Mouse (Mus musculus) lung, embryonic 15.5 days (tissue): ENCODE results near the gene Nox4. TPM values are rescaled to one million over a fixed set of nuclear protein-coding genes. Genes with fewer than 3 reads are reported as not detected.

ENCODE experiments used
- ATAC-seq: fragments of 200-750 bp; cut with Nextera tagmentation; 2 replicates; pipeline ENCODE4 v1.8.0; 2017; ENCODE audit warnings: moderate number of reproducible peaks, borderline replicate concordance; ENCODE audit not compliant: low FRiP score, low TSS enrichment; ENCODE audit errors: extremely low read depth
- H3K27ac ChIP-seq: fragments of 300-500 bp; sonication (generic); 2 replicates; pipeline ENCODE4 v1.5.1; 2015; ENCODE audit warnings: moderate library complexity, mild to moderate bottlenecking, inconsistent platforms
- H3K27me3 ChIP-seq: fragments of 300-500 bp; sonication (generic); 2 replicates; pipeline ENCODE4 v1.6.1; 2015; ENCODE audit warnings: inconsistent platforms
- H3K36me3 ChIP-seq: fragments of 300-500 bp; sonication (generic); 2 replicates; pipeline ENCODE4 v1.6.1; 2015; ENCODE audit warnings: inconsistent platforms
- H3K4me1 ChIP-seq: fragments of 300-500 bp; sonication (generic); 2 replicates; pipeline ENCODE4 v1.6.1; 2015; ENCODE audit warnings: inconsistent platforms
- H3K4me2 ChIP-seq: fragments of 300-500 bp; sonication (generic); 2 replicates; pipeline ENCODE4 v1.6.1; 2015; ENCODE audit warnings: inconsistent platforms, mild to moderate bottlenecking, moderate library complexity
- H3K4me3 ChIP-seq: fragments of 300-500 bp; sonication (generic); 2 replicates; pipeline ENCODE4 v1.5.1; 2015; ENCODE audit warnings: mild to moderate bottlenecking, inconsistent platforms
- H3K9ac ChIP-seq: fragments of 300-500 bp; sonication (generic); 2 replicates; pipeline ENCODE4 v1.6.1; 2015; ENCODE audit warnings: inconsistent platforms
- H3K9me3 ChIP-seq: fragments of 300-500 bp; sonication (generic); 2 replicates; pipeline ENCODE4 v1.6.1; 2016; ENCODE audit warnings: inconsistent platforms
- WGBS: fragments of 180-500 bp; shearing (Covaris S2); methylation state at CpG from one replicate; pipeline ENCODE4 v1.1.7; 2015; 5-methylcytosine and 5-hydroxymethylcytosine counted together
- polyA plus RNA-seq: library from polyadenylated mRNA; unstranded; fragments of >200 nt; fragmentation: Nextera tagmentation; extraction: Ambion mirVana; gene quantifications from 2 replicates; pipeline ENCODE4 v1.2.1, GENCODE M21; 2015

Nox4 gene
- polyA plus RNA-seq, 1 experiment from 2014 or later, result 8.7 TPM

DNA sequence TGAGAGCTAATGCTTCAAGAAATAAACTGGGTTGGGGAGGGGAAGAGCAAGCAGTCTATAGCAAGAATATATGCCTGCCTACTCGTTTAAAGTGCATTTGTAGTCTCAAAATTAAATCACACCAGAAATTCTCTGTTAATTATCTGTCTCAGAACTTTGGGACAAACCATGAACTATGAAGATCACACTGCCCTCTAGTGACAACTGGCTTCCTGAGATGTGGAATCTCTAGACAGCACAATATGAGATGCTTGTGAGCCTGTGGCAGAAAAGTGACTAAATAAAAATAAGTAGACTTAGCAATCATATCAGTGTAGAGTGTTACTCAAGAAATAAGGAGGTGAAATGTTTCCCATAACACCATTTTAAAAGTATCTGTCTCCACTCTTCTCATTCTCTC lies 31.3 kb downstream of the Nox4 start:
- Histone ChIP-seq H3K27me3 (no peaks in the 10 kb centered on the region), H3K36me3 (no peaks in the 10 kb centered on the region), H3K9ac (no peak overlapping the region), H3K9me3 (no peaks in the 10 kb centered on the region), H3K4me1 (no peaks in the 10 kb centered on the region), H3K27ac (no peak overlapping the region), H3K4me3 (no peak overlapping the region), H3K4me2 (no peak overlapping the region)
- WGBS, result 2% methylated on average over 1 of the region's 1 CpGs
- no peak for ATAC-seq

DNA sequence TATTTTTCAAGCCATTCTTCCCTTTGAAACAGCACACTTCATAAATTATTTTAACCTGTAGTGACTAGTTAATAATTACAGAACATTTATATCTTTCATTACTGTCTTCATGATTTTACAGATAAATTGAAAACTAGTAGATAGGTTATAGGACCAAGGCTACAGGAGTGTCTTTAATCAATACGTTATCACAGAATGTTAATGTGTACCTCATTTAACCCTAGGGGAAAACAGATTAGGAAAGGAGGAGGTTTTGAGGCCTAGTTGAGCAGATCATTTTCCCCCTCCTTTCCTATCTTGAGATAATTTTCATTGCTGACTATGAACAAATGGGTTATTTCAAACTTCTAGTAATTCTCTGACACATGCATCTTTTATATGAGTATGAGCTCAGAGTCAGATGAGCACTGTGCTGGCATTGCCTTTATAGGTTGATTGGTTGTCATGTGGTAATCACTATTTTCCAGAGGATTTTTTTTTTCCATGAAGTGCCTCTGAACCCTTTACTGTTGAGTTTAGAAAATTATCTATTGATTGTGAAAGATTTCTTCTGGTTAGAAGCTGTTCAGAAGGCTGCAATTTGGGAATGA lies 57.9 kb downstream of the Nox4 start:
- Histone ChIP-seq H3K27ac (no peak overlapping the region), H3K36me3 (no peaks in the 10 kb centered on the region), H3K27me3 (no peaks in the 10 kb centered on the region), H3K9me3 (no peaks in the 10 kb centered on the region), H3K4me3 (no peak overlapping the region), H3K4me1 (no peaks in the 10 kb centered on the region), H3K4me2 (no peak overlapping the region), H3K9ac (no peak overlapping the region)
- ATAC-seq, result no peak
- 97% methylated on average over 1 of the region's 1 CpGs for WGBS

GRCm38 (mm10) chr7:87321571-87321970 lies 75.7 kb downstream of the Nox4 start:
- ATAC-seq, result no peak
- H3K4me2 ChIP-seq, result no peak overlapping the region
- no peaks in the 10 kb centered on the region for H3K9me3 ChIP-seq
- H3K36me3 ChIP-seq, result no peaks in the 10 kb centered on the region
- no peak overlapping the region for H3K9ac ChIP-seq
- 79% methylated on average over 3 of the region's 3 CpGs for WGBS
- H3K4me1 ChIP-seq, result no peaks in the 10 kb centered on the region
- no peaks in the 10 kb centered on the region for H3K27me3 ChIP-seq
- H3K27ac ChIP-seq, result no peak overlapping the region
- no peak overlapping the region for H3K4me3 ChIP-seq

DNA sequence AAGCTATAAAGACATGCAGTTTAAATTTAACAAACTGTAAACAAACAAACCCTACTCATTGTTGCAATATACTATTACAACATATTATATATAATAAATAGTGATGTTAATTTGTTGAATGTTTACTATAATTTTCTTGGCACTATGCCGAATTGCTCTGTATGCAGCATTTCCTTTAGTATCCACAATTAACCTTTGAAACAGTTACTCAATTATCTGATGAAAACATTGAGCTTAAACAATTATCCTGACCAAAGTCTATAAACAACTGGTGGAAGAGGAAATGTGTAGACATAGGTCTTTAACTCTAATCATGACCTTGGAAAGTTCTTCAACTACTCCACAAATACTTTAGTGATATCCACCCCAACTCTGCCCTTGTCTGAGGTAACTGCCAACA lies 76.2 kb downstream of the Nox4 start:
- ATAC-seq, result no peak
- WGBS, result 62% methylated on average over 1 of the region's 1 CpGs
- H3K4me3 ChIP-seq, result no peak overlapping the region
- no peak overlapping the region for H3K9ac ChIP-seq
- H3K36me3 ChIP-seq, result no peaks in the 10 kb centered on the region
- H3K4me2 ChIP-seq, result no peak overlapping the region
- H3K4me1 ChIP-seq, result no peaks in the 10 kb centered on the region
- no peaks in the 10 kb centered on the region for H3K27me3 ChIP-seq
- H3K27ac ChIP-seq, result no peak overlapping the region
- no peaks in the 10 kb centered on the region for H3K9me3 ChIP-seq

GRCm38 (mm10) chr7:87330782-87331558 lies 85.1 kb downstream of the Nox4 start:
- H3K9me3 ChIP-seq, result no peaks in the 10 kb centered on the region
- ATAC-seq, result no peak
- no peak overlapping the region for H3K27ac ChIP-seq
- no peaks in the 10 kb centered on the region for H3K27me3 ChIP-seq
- WGBS, result 87% methylated on average over 5 of the region's 5 CpGs
- no peak overlapping the region for H3K4me2 ChIP-seq
- no peak overlapping the region for H3K4me3 ChIP-seq
- H3K36me3 ChIP-seq, result no peaks in the 10 kb centered on the region
- H3K4me1 ChIP-seq, result no peaks in the 10 kb centered on the region
- no peak overlapping the region for H3K9ac ChIP-seq

DNA sequence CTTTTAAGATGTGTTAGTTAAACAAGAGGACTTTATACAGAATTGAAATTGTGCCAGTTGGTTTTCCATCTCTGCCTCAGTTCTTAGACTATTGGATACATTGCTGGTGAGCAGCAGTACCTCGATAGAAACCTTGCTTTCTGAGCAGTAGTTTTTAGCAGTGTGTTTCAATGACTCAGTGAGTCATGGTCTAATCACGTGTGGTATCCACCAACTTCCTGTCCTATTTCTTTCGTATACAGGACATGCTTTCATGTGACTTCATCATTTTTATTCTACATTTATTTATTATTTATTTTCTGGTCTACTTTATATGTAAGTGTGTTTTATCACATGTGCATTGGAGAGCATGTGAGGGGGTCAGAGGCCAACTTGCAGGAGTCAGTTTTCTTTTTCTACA lies 99.7 kb downstream of the Nox4 start:
- no peak for ATAC-seq
- Histone ChIP-seq H3K4me3 (no peak overlapping the region), H3K9me3 (no peaks in the 10 kb centered on the region), H3K4me2 (no peak overlapping the region), H3K36me3 (no peaks in the 10 kb centered on the region), H3K9ac (no peak overlapping the region), H3K27ac (no peak overlapping the region), H3K27me3 (no peaks in the 10 kb centered on the region), H3K4me1 (no peaks in the 10 kb centered on the region)
- WGBS, result 68% methylated on average over 3 of the region's 3 CpGs

GRCm38 (mm10) chr7:87352818-87353217 lies 106.9 kb downstream of the Nox4 start:
- no peaks in the 10 kb centered on the region for H3K36me3 ChIP-seq
- no peak for ATAC-seq
- WGBS, result 45% methylated on average over 2 of the region's 2 CpGs
- no peaks in the 10 kb centered on the region for H3K4me1 ChIP-seq
- no peak overlapping the region for H3K4me3 ChIP-seq
- no peaks in the 10 kb centered on the region for H3K9me3 ChIP-seq
- H3K9ac ChIP-seq, result no peak overlapping the region
- no peaks in the 10 kb centered on the region for H3K27me3 ChIP-seq
- H3K27ac ChIP-seq, result no peak overlapping the region
- H3K4me2 ChIP-seq, result no peak overlapping the region

- Histone ChIP-seq H3K27ac (no peak overlapping the region), H3K4me1 (no peaks in the 10 kb centered on the region), H3K4me2 (no peak overlapping the region), H3K4me3 (no peak overlapping the region), H3K27me3 (no peaks in the 10 kb centered on the region), H3K36me3 (no peaks in the 10 kb centered on the region), H3K9me3 (no peaks in the 10 kb centered on the region), H3K9ac (no peak overlapping the region)
- ATAC-seq, result no peak
Measured at GRCm38 (mm10) chr7:87367834-87368233, 121.9 kb downstream of the Nox4 start.

DNA sequence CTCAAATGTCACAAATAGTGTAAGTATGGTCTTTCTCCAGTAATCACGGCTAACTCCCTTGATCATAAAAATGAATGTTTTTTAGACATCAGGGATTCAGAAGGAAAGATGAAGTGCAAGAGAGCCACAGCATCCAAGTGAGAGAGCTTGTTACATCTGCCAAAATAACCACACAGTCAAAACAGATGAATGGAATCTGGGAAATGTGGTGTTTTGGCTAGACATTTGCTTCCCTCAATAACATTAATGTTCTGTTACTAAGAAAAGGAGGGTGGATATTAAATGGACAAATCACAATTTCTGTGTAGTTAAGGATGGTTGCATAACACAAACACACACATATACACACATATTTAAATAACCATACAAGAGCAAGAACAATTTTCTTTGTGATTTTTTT lies 123.2 kb downstream of the Nox4 start:
- H3K9me3 ChIP-seq, result no peaks in the 10 kb centered on the region
- H3K4me1 ChIP-seq, result no peaks in the 10 kb centered on the region
- no peaks in the 10 kb centered on the region for H3K36me3 ChIP-seq
- 52% methylated on average over 1 of the region's 1 CpGs for WGBS
- H3K27me3 ChIP-seq, result no peaks in the 10 kb centered on the region
- H3K9ac ChIP-seq, result no peak overlapping the region
- no peak for ATAC-seq
- H3K27ac ChIP-seq, result no peak overlapping the region
- H3K4me3 ChIP-seq, result no peak overlapping the region
- no peak overlapping the region for H3K4me2 ChIP-seq

DNA sequence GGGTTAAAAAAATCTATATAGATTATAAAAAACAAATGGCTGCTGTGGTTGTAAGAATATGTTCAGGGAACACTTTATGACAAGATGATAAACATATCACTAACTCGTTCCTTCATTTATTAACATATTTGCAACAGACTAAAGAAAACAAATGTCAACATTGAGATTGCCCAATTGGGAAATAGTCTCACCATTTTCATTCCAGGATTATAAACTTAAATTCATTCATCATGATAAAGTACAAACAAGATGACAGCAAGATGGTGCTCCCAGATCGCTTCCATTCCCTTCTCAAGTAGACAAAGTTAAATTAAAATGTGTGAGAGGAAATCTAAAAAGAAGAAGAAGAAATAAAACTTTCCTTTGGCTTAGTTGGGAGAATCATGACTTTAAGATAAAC lies 124.9 kb downstream of the Nox4 start:
- H3K4me3 ChIP-seq, result no peak overlapping the region
- no peaks in the 10 kb centered on the region for H3K4me1 ChIP-seq
- H3K9me3 ChIP-seq, result no peaks in the 10 kb centered on the region
- WGBS, result 37% methylated on average over 2 of the region's 2 CpGs
- no peak overlapping the region for H3K4me2 ChIP-seq
- H3K36me3 ChIP-seq, result no peaks in the 10 kb centered on the region
- H3K9ac ChIP-seq, result no peak overlapping the region
- no peak overlapping the region for H3K27ac ChIP-seq
- no peaks in the 10 kb centered on the region for H3K27me3 ChIP-seq
- ATAC-seq, result no peak; the same call in 1 of the 2 replicates

- no peaks in the 10 kb centered on the region for H3K9me3 ChIP-seq
- H3K4me3 ChIP-seq, result no peak overlapping the region
- no peak overlapping the region for H3K9ac ChIP-seq
- H3K4me1 ChIP-seq, result no peaks in the 10 kb centered on the region
- H3K27ac ChIP-seq, result peak overlapping the region; percentile 9; the same call in 1 of the 2 replicates
- H3K36me3 ChIP-seq, result no peaks in the 10 kb centered on the region
- no peak for ATAC-seq
- 79% methylated on average over 2 of the region's 2 CpGs for WGBS
- H3K27me3 ChIP-seq, result no peaks in the 10 kb centered on the region
- H3K4me2 ChIP-seq, result no peak overlapping the region
Measured at GRCm38 (mm10) chr7:87371316-87371715, 125.4 kb downstream of the Nox4 start.

- H3K4me3 ChIP-seq, result no peak overlapping the region
- no peaks in the 10 kb centered on the region for H3K4me1 ChIP-seq
- no peak overlapping the region for H3K9ac ChIP-seq
- H3K27ac ChIP-seq, result no peak overlapping the region
- ATAC-seq, result no peak
- H3K9me3 ChIP-seq, result no peaks in the 10 kb centered on the region
- no peaks in the 10 kb centered on the region for H3K36me3 ChIP-seq
- H3K27me3 ChIP-seq, result no peaks in the 10 kb centered on the region
- H3K4me2 ChIP-seq, result no peak overlapping the region
Measured at GRCm38 (mm10) chr7:87374322-87374721, 128.4 kb downstream of the Nox4 start.
